7 mouse cellular contexts compared by ENCODE assay signal in the genomic region with DNA sequence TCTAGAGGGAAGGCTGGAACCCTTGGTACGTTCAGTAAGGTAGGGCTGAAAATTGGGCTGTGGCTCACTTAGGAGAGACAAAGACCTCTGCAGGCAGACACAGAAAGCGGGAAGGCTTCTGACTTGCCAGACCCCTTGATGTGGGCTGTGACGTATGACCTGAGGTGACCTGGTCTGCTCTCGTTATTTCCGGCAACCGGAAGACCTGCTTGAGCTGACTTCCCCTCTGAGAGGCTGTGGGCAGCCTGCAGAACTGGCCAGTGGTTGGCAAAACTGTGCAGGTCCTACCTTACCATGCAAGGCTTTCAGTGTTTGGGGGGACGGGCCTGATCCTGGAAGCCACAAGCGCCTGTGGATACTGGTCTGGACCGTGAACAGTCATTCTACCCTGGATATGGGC. TPM values are rescaled to one million over a fixed set of nuclear protein-coding genes. Genes with fewer than 3 reads are reported as not detected.
A peak's percentile ranks its signal among the peaks of the same experiment; 100 is the strongest.
DNase-seq lines count a peak whose midpoint lies in the region; ATAC-seq lines count a peak whose summit lies in the region.

No protein-coding gene starts in this region.

- H3K9me3 ChIP-seq in limb, embryonic 15.5 days = no peaks in the 10 kb centered on the region

- no peak overlapping the region for H3K9ac ChIP-seq in limb, embryonic 15.5 days

- peak overlapping the region; percentile 51 for H3K27ac ChIP-seq in limb, embryonic 15.5 days

- no peaks in the 10 kb centered on the region for H3K36me3 ChIP-seq in limb, embryonic 15.5 days
- no peaks in the 10 kb centered on the region for H3K36me3 ChIP-seq in splenic B cell, adult 2 months (ENCODE audit: control insufficient read depth, insufficient read depth, low read length, poor library complexity, severe bottlenecking)

- WGBS in limb, embryonic 15.5 days = 73% methylated on average over 9 of the region's 9 CpGs

- H3K4me3 ChIP-seq in limb, embryonic 15.5 days = no peak overlapping the region

- no peaks in the 10 kb centered on the region for H3K27me3 ChIP-seq in limb, embryonic 15.5 days
- H3K27me3 ChIP-seq in splenic B cell, adult 2 months (ENCODE audit: control insufficient read depth, insufficient read depth, low read length, poor library complexity, severe bottlenecking) = no peaks in the 10 kb centered on the region

- DNase-seq in layer of hippocampus, adult 9-11 months = peak; percentile 49
- no peak for DNase-seq in layer of hippocampus, postnatal 25 days (ENCODE audit: extremely low spot score in 1 of 2, low spot score in 1 of 2)
- DNase-seq in splenic B cell, adult 2 months (ENCODE audit: low read depth, low spot score) = peak; percentile 71
- DNase-seq in embryo, embryonic 10 days (ENCODE audit: low spot score) = no peak
- no peak for DNase-seq in cerebellum, adult 9-10 months

- H3K4me2 ChIP-seq in limb, embryonic 15.5 days = no peak overlapping the region

- H3K4me1 ChIP-seq in limb, embryonic 15.5 days = peaks cover 31% of the 10 kb centered on the region

- peak; percentile 94 to 96 for ATAC-seq in hematopoietic stem cell, adult 5-6 weeks (replicated peaks in 1 of 2; ENCODE audit: insufficient read depth in 1 of 2, low FRiP score in 2 of 2, low TSS enrichment in 1 of 2, low read depth in 1 of 2, poor library complexity in 2 of 2, severe bottlenecking in 2 of 2)
- no peak for ATAC-seq in limb, embryonic 15.5 days (ENCODE audit: insufficient number of reproducible peaks, low FRiP score, low TSS enrichment, low read depth)

RNA-seq across cellular contexts. Expression of a gene that starts 19.5 kb away (rescaled TPM):
- total RNA-seq in layer of hippocampus, postnatal 25 days (2021) = 1 to 10 TPM; 2.5 to 3.1 TPM
- total RNA-seq in hematopoietic stem cell, adult 5-6 weeks (2017) = 41.8 and 63.7 TPM in 2 replicates
- 9.3 and 10.5 TPM in 2 replicates for polyA plus RNA-seq in limb, embryonic 15.5 days (2015; fragmentation: Nextera tagmentation; extraction: Ambion mirVana)

Comparison
In these comparisons a context has a peak if more than half of its experiments do, and no peak if none do; other contexts are left out.
1. DNase-seq: peak in layer of hippocampus, adult 9-11 months (single experiment) and splenic B cell, adult 2 months (single experiment); none in layer of hippocampus, postnatal 25 days (0 of 2), embryo, embryonic 10 days (single experiment) and cerebellum, adult 9-10 months (single experiment).
2. RNA of a gene that starts 19.5 kb away (total RNA-seq): 41.8 to 63.7 TPM in hematopoietic stem cell, adult 5-6 weeks; 2.5 to 3.1 TPM in layer of hippocampus, postnatal 25 days; every median in the first group is over 10 times any median in the second.